Mouse (Mus musculus) heart, postnatal 0 days (tissue): ENCODE measurements around the gene Nupr1l.

Experiments
- CTCF ChIP-seq: IDR thresholded peaks from 2 replicates; pipeline ENCODE4 v1.5.1; 2016; ENCODE audit warnings: antibody characterized with exemption, control low read depth, low read depth
- EP300 ChIP-seq: IDR thresholded peaks from 2 replicates; pipeline ENCODE4 v1.6.1; 2016; ENCODE audit warnings: antibody characterized with exemption, low read depth

DNA sequence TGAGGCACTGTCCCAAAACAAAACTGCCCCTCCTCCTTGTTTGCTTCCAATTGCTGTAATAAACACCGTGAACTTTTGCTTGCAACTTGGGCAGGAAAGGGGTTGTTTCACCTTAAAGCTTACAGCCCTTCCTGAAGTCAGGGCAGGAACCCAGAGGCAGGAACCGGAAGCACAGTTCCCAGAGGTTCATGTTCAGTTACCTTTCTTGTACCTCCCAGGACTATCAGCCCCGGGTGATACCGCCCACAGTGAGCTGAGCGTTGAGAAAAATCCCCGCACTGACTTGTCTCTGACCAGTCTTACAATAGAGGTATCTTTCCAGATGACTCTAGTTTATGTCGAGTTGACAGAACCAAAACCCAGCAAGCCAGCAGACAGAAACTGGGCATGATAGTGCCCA is 1.3 kb downstream of the Nupr1l start:
- TF ChIP-seq CTCF (no peak), EP300 (no peak)
